25 mouse cellular contexts compared by ENCODE assay signal in genomic region chr17:83808476-83809098, GRCm38 (mm10). TPM values are rescaled to one million over a fixed set of nuclear protein-coding genes. Genes with fewer than 3 reads are reported as not detected.
A peak's percentile ranks its signal among the peaks of the same experiment; 100 is the strongest.
DNase-seq lines count a peak whose midpoint lies in the region; ATAC-seq and TF ChIP-seq lines count a peak whose summit lies in the region.
"Had no signal": no experiment of that assay in that cellular context is flagged by ENCODE, and none has a peak within 500 bp of the region (broad histone marks: within the 10 kb centered on the region; RNA-seq: fewer than 3 reads in every experiment).

No protein-coding gene starts in this region.

- H3K9me3 ChIP-seq in E14TG2a.4 (ENCODE audit: low read length): no peaks in the 10 kb centered on the region
- H3K9me3 ChIP-seq in G1E (replicated peaks): no peaks in the 10 kb centered on the region
- no peaks in the 10 kb centered on the region for H3K9me3 ChIP-seq in liver, embryonic 14.5 days (ENCODE audit: control insufficient read depth, low read length)
- H3K9me3 ChIP-seq in forebrain, embryonic 13.5 days (replicated peaks): no peaks in the 10 kb centered on the region
- no peaks in the 10 kb centered on the region for H3K9me3 ChIP-seq in intestine, embryonic 16.5 days (ENCODE audit: control insufficient read depth, low read length)
- H3K9me3 ChIP-seq: embryonic facial prominence, embryonic 12.5 days; forebrain, embryonic 12.5 days; hindbrain, embryonic 10.5 days; hindbrain, embryonic 15.5 days; limb, embryonic 10.5 days; limb, embryonic 15.5 days; lung, embryonic 15.5 days; neural tube, embryonic 12.5 days had no signal

- TF ChIP-seq CTCF in E14TG2a.4 (conservative IDR thresholded peaks at IDR 0.05; ENCODE audit: low read length): no peak
- TF ChIP-seq CTCF in G1E (IDR thresholded peaks at IDR 0.05; ENCODE audit: low read depth, low read length): no peak
- TF ChIP-seq CTCF in liver, embryonic 14.5 days (IDR thresholded peaks at IDR 0.05; ENCODE audit: low read depth): no peak

- TF ChIP-seq EP300 in liver, embryonic 14.5 days (IDR thresholded peaks at IDR 0.05; ENCODE audit: low read depth): no peak

- H3K27me3 ChIP-seq in E14TG2a.4 (ENCODE audit: insufficient read depth, low read length): no peaks in the 10 kb centered on the region
- H3K27me3 ChIP-seq in G1E (ENCODE audit: insufficient read depth, low read length): no peaks in the 10 kb centered on the region
- H3K27me3 ChIP-seq in liver, embryonic 14.5 days (ENCODE audit: control insufficient read depth, insufficient read depth, low read length): no peaks in the 10 kb centered on the region
- no peaks in the 10 kb centered on the region for H3K27me3 ChIP-seq in forebrain, embryonic 13.5 days
- no peaks in the 10 kb centered on the region for H3K27me3 ChIP-seq in intestine, embryonic 16.5 days (replicated peaks; ENCODE audit: control insufficient read depth, insufficient read depth, low read length)
- H3K27me3 ChIP-seq: embryonic facial prominence, embryonic 12.5 days; forebrain, embryonic 12.5 days; hindbrain, embryonic 15.5 days; limb, embryonic 15.5 days; lung, embryonic 15.5 days; neural tube, embryonic 12.5 days had no signal

- no peak for DNase-seq in G1E (ENCODE audit: low spot score)
- no peak for DNase-seq in liver, embryonic 14.5 days (ENCODE audit: low read depth in 3 of 3, low spot score in 3 of 3)
- no peak for DNase-seq in testis, postnatal 10 days (ENCODE audit: low spot score)
- no peak for DNase-seq in cerebellum, adult 11-12 months

- H3K9ac ChIP-seq in liver, embryonic 14.5 days (replicated peaks): peak overlapping the region; percentile 35
- H3K9ac ChIP-seq in forebrain, embryonic 13.5 days: no peak overlapping the region
- H3K9ac ChIP-seq in intestine, embryonic 16.5 days (ENCODE audit: low read depth, low read length): no peak overlapping the region
- H3K9ac ChIP-seq: embryonic facial prominence, embryonic 12.5 days; forebrain, embryonic 12.5 days; hindbrain, embryonic 15.5 days; limb, embryonic 15.5 days; lung, embryonic 15.5 days; neural tube, embryonic 12.5 days had no signal

- H3K27ac ChIP-seq in liver, embryonic 14.5 days: peak overlapping the region; percentile 29
- H3K27ac ChIP-seq in forebrain, embryonic 13.5 days: no peak overlapping the region
- H3K27ac ChIP-seq in intestine, embryonic 16.5 days (ENCODE audit: low read length): no peak overlapping the region
- H3K27ac ChIP-seq: embryonic facial prominence, embryonic 12.5 days; forebrain, embryonic 12.5 days; hindbrain, embryonic 10.5 days; hindbrain, embryonic 15.5 days; kidney, postnatal 0 days; limb, embryonic 10.5 days; limb, embryonic 15.5 days; lung, embryonic 15.5 days; neural tube, embryonic 12.5 days had no signal

- H3K36me3 ChIP-seq in E14TG2a.4 (ENCODE audit: insufficient read depth, low read length): peaks cover 20% of the 10 kb centered on the region
- H3K36me3 ChIP-seq in G1E (replicated peaks): peaks cover 66% of the 10 kb centered on the region
- H3K36me3 ChIP-seq in liver, embryonic 14.5 days (replicated peaks; ENCODE audit: control insufficient read depth, insufficient read depth, low read depth): peaks cover 5% of the 10 kb centered on the region
- peaks cover 11% of the 10 kb centered on the region; the same call in 1 of the 2 replicates for H3K36me3 ChIP-seq in forebrain, embryonic 13.5 days (ENCODE audit: poor library complexity, severe bottlenecking)
- H3K36me3 ChIP-seq in intestine, embryonic 16.5 days (ENCODE audit: control insufficient read depth, insufficient read depth, low read length): peaks cover 10% of the 10 kb centered on the region
- H3K36me3 ChIP-seq: forebrain, embryonic 12.5 days had no signal

- H3K4me3 ChIP-seq in E14TG2a.4 (replicated peaks; ENCODE audit: low read length): peak overlapping the region; percentile 62
- H3K4me3 ChIP-seq in G1E (ENCODE audit: low read depth, low read length): peak overlapping the region; percentile 54; the same call in 1 of the 2 replicates
- H3K4me3 ChIP-seq in liver, embryonic 14.5 days (ENCODE audit: insufficient read depth in 1 of 2, low read depth in 2 of 2, low read length in 2 of 2): no peak overlapping the region
- H3K4me3 ChIP-seq in forebrain, embryonic 13.5 days: no peak overlapping the region
- H3K4me3 ChIP-seq in intestine, embryonic 16.5 days (ENCODE audit: low read length): no peak overlapping the region
- H3K4me3 ChIP-seq: embryonic facial prominence, embryonic 12.5 days; forebrain, embryonic 12.5 days; hindbrain, embryonic 10.5 days; hindbrain, embryonic 15.5 days; limb, embryonic 10.5 days; limb, embryonic 15.5 days; lung, embryonic 15.5 days; myocyte; neural tube, embryonic 12.5 days had no signal

- H3K4me2 ChIP-seq in liver, embryonic 14.5 days (ENCODE audit: low read depth): peak overlapping the region; percentile 50
- H3K4me2 ChIP-seq in forebrain, embryonic 13.5 days: no peak overlapping the region
- H3K4me2 ChIP-seq in intestine, embryonic 16.5 days (ENCODE audit: low read depth, low read length): no peak overlapping the region
- H3K4me2 ChIP-seq: embryonic facial prominence, embryonic 12.5 days; forebrain, embryonic 12.5 days; hindbrain, embryonic 15.5 days; limb, embryonic 15.5 days; lung, embryonic 15.5 days; midbrain, embryonic 11.5 days; neural tube, embryonic 12.5 days had no signal

- no peak for ATAC-seq in G1E (ENCODE audit: extremely low read depth, insufficient number of reproducible peaks, low FRiP score, poor library complexity, severe bottlenecking)
- ATAC-seq in erythroblast, adult 5-6 weeks (replicated peaks; ENCODE audit: low FRiP score, poor library complexity, severe bottlenecking): peak; percentile 2; the same call in 1 of the 2 replicates
- no peak for ATAC-seq in liver, embryonic 14.5 days (ENCODE audit: insufficient read depth)
- no peak for ATAC-seq in forebrain, embryonic 13.5 days
- no peak for ATAC-seq in intestine, embryonic 16.5 days
- ATAC-seq: activated CD4-positive, CD25-positive, alpha-beta regulatory T cell, adult 4 months had no signal

- H3K4me1 ChIP-seq in E14TG2a.4 (replicated peaks; ENCODE audit: low read depth, low read length) (peaks cover 66% of the 10 kb centered on the region), G1E (ENCODE audit: insufficient read depth, low read depth, low read length) (peaks cover 50% of the 10 kb centered on the region)
- H3K4me1 ChIP-seq in liver, embryonic 14.5 days (replicated peaks; ENCODE audit: control insufficient read depth in 2 of 2, insufficient read depth in 2 of 2, low read length in 1 of 2): peaks cover 31 to 38% of the 10 kb centered on the region in 2 experiments
- H3K4me1 ChIP-seq in forebrain, embryonic 13.5 days: no peaks in the 10 kb centered on the region
- H3K4me1 ChIP-seq in intestine, embryonic 16.5 days (ENCODE audit: control insufficient read depth, insufficient read depth, low read length): no peaks in the 10 kb centered on the region
- H3K4me1 ChIP-seq: embryonic facial prominence, embryonic 12.5 days; limb, embryonic 15.5 days; neural tube, embryonic 12.5 days had no signal

- 64% methylated on average over 12 of the region's 12 CpGs for WGBS in liver, embryonic 14.5 days (ENCODE audit: insufficient replicate concordance)
- 88% methylated on average over 12 of the region's 12 CpGs for WGBS in forebrain, embryonic 13.5 days
- 91% methylated on average over 12 of the region's 12 CpGs for WGBS in intestine, embryonic 16.5 days

RNA-seq across cellular contexts. Expression of gene Haao, which starts 39.2 kb away (rescaled TPM):
- total RNA-seq in G1E (2014; fragmentation: Nextera tagmentation) (4.8 and 11.9 TPM in 2 replicates), G1E (2017) (0.05 and 0.17 TPM in 2 replicates)
- 1.1 and 1.5 TPM in 2 replicates for polyA plus RNA-seq in G1E (2012)
- 9.6 and 13.3 TPM in 2 replicates for total RNA-seq in erythroblast, adult 5-6 weeks (2015; ENCODE audit: low replicate concordance)
- total RNA-seq in erythroblast, adult 5-6 weeks (2017; ENCODE audit: low replicate concordance): 1.4 and 3.7 TPM in 2 replicates
- polyA plus RNA-seq in liver, embryonic 14.5 days (2012; rRNA removed): 14.2 and 19.6 TPM in 2 replicates
- 30.5 and 33.3 TPM in 2 replicates for polyA plus RNA-seq in liver, embryonic 14.5 days (2014; fragmentation: Nextera tagmentation; extraction: Ambion mirVana)
- 0.24 TPM in 1 of 2 replicates, not detected in the other for polyA plus RNA-seq in forebrain, embryonic 13.5 days (2015; fragmentation: Nextera tagmentation; extraction: Ambion mirVana)
- polyA plus RNA-seq in intestine, embryonic 16.5 days (2015; fragmentation: Nextera tagmentation; extraction: Ambion mirVana): 1.5 and 2.3 TPM in 2 replicates
- total RNA-seq: gastrocnemius, postnatal 14 days; heart, postnatal 14 days; left cerebral cortex, postnatal 10 days; midbrain, postnatal 0 days had no signal
- polyA plus RNA-seq: forebrain, embryonic 12.5 days; heart, embryonic 14.5 days; midbrain, embryonic 11.5 days; myocyte; neural tube, embryonic 12.5 days had no signal

Comparison
In these comparisons a context has a peak if more than half of its experiments do, and no peak if none do; other contexts are left out.
1. H3K4me3 ChIP-seq: peak in E14TG2a.4 (single experiment) and G1E (single experiment); none in liver, embryonic 14.5 days (0 of 2), forebrain, embryonic 13.5 days (single experiment) and intestine, embryonic 16.5 days (single experiment).